Mouse (Mus musculus) spleen, adult 2 months (tissue): ENCODE measurements around the gene Dnajb4.

Experiments used
- CTCF ChIP-seq: fragments of 200-500 bp; IDR thresholded peaks from 2 replicates; pipeline ENCODE4 v1.5.1; 2011; ENCODE audit warnings: mild to moderate bottlenecking, inconsistent platforms; ENCODE audit not compliant: insufficient read depth, insufficient read length, insufficient replicate concordance; ENCODE audit errors: extremely low read depth
- POLR2A ChIP-seq: fragments of 200-500 bp; IDR thresholded peaks from 2 replicates; pipeline ENCODE4 v1.6.1; 2011; ENCODE audit warnings: low read depth, low read length, inconsistent platforms

DNA sequence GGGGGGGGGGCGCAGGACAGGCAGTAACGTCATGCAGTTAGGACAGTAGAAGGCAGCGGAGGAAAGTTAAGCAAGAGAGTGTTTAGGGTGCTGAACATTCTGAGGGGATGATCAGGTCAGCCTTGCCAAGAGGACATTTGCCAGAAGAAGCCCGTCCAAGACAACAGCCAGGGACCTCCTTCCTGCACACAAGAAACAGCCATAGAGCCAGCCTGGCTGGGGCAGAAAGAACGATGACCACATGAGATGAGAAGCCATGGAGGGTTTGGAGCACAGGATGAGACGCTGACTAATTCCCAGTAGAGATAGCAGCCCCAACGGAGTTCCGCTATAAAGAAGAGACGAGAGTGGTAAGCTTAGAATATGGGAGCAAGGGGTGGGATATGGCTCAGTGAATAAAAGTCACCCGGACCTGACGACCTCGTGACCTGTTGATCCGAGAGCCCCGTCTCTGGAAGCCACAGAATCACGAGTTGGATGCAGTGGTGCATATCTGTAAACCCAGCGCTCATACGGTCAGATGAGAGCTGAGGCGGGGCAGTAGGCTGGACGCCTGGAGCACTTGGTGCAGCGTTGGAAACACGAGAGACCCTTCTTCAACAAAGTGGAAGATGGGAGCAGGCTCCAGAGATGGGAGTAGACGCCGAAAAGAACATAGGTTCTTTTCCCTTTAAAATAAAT lies 53.1 kb downstream of the Dnajb4 start:
- TF ChIP-seq CTCF (no peak), POLR2A (no peak)
